Mouse (Mus musculus): ENCODE data around the gene Samd8. TPM values are rescaled to one million over a fixed set of nuclear protein-coding genes. Genes with fewer than 3 reads are reported as not detected.

The Samd8 gene
- polyA plus RNA-seq (2015; fragmentation: Nextera tagmentation; extraction: Ambion mirVana) = 8.2 and 9.4 TPM in 2 replicates

GRCm38 (mm10) chr14:21750008-21750880 lies at the start of gene Samd8:
Samd8 (plus strand) TSS chr14:21750531.
- Histone ChIP-seq H3K36me3 (no peaks in the 10 kb centered on the region), H3K27ac (peak within 1 kb of the TSS; percentile 84), H3K4me3 (peak within 1 kb of the TSS; percentile 100), H3K9me3 (no peaks in the 10 kb centered on the region), H3K9ac (peak within 1 kb of the TSS; percentile 90), H3K27me3 (no peaks in the 10 kb centered on the region), H3K4me1 (peaks cover 22% of the 10 kb centered on the region), H3K4me2 (peak within 1 kb of the TSS; percentile 87)
- WGBS = 6% methylated on average over 49 of the region's 52 CpGs
- peak; percentile 90 for ATAC-seq (ENCODE audit: borderline replicate concordance, extremely low read depth, low FRiP score, low TSS enrichment)

GRCm38 (mm10) chr14:21702691-21703090 lies 47.6 kb upstream of the Samd8 start:
- Histone ChIP-seq H3K27ac (no peak overlapping the region; the same call in 1 of the 2 replicates), H3K9me3 (no peaks in the 10 kb centered on the region), H3K4me1 (peaks cover 21% of the 10 kb centered on the region), H3K27me3 (no peaks in the 10 kb centered on the region), H3K4me3 (no peak overlapping the region), H3K36me3 (no peaks in the 10 kb centered on the region), H3K4me2 (no peak overlapping the region), H3K9ac (no peak overlapping the region)
- ATAC-seq (ENCODE audit: borderline replicate concordance, extremely low read depth, low FRiP score, low TSS enrichment) = no peak
- 76% methylated on average over 8 of the region's 8 CpGs for WGBS

- Histone ChIP-seq H3K4me1 (peaks cover 25% of the 10 kb centered on the region), H3K9ac (no peak overlapping the region), H3K9me3 (no peaks in the 10 kb centered on the region), H3K36me3 (no peaks in the 10 kb centered on the region), H3K4me3 (no peak overlapping the region), H3K4me2 (no peak overlapping the region), H3K27ac (no peak overlapping the region; the same call in none of the 2 replicates), H3K27me3 (no peaks in the 10 kb centered on the region)
- WGBS = 28% methylated on average over 5 of the region's 5 CpGs
- ATAC-seq (ENCODE audit: borderline replicate concordance, extremely low read depth, low FRiP score, low TSS enrichment) = peak; percentile 27; the same call in 1 of the 2 replicates
Observed at GRCm38 (mm10) chr14:21703255-21703654, 47.1 kb upstream of the Samd8 start.

DNA sequence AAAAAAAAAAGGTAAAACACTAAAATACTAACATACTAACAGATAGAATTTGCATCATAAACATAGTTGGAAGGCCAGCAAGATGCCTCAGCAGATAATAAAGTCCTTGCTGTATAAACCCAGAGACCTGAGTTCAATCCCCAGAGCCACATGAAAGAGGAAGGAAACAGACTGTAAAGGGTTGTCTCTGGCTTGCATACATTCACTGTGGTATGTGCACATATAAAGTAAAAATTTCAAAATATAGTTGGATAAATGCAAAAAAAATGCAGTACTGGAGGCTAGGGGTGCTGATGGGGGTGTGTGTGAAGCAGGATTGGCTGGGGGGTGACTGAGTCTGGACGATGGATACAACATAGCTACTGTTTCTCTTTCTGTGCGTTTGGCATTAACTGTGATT lies 44.9 kb upstream of the Samd8 start:
- no peaks in the 10 kb centered on the region for H3K27me3 ChIP-seq
- ATAC-seq (ENCODE audit: borderline replicate concordance, extremely low read depth, low FRiP score, low TSS enrichment) = no peak
- H3K4me3 ChIP-seq = no peak overlapping the region
- no peak overlapping the region for H3K27ac ChIP-seq
- no peaks in the 10 kb centered on the region for H3K9me3 ChIP-seq
- no peak overlapping the region for H3K4me2 ChIP-seq
- H3K4me1 ChIP-seq = peaks cover 25% of the 10 kb centered on the region
- no peak overlapping the region for H3K9ac ChIP-seq
- H3K36me3 ChIP-seq = no peaks in the 10 kb centered on the region
- 75% methylated on average over 2 of the region's 2 CpGs for whole genome bisulfite sequencing

DNA sequence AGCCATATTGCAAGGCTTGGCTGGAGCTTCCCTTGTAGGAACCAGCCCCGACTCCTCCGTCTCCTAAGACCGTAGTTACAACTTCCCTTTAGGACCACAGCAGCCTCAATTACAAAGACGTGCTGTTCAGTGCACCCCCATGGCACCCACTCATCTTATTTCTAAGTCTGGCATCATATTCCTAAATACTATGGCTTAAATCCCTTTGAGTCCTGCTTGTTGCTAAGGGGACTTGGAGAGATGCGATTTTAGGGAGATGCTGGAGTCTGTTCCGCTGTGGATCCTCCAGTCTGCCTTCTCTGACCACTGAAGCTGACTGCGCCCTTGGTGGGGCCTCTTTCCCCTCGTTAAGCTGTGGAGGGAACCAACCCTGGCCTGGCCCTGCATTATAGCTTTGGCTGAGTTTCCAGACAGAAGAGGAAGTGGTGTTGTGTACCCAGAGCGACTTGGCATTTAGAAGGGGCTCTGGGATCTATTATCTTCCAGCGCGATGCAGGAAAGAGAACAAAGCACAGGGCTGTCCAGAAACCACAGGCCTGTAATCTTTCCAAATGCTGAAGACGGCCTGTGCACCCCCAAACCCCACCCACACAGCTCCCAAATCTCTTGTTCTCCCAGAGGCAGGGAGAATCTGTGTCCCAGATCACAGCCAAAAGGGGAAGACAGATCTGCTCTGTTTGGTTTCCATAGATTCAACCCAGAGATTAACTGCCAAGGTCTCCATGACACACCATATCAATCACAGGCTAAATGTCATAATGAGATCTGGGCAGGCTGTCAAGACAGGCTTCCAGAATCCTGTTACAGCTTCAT lies 43.4 kb upstream of the Samd8 start:
- H3K36me3 ChIP-seq = no peaks in the 10 kb centered on the region
- H3K9ac ChIP-seq = no peak overlapping the region
- peak; percentile 85 for ATAC-seq (ENCODE audit: borderline replicate concordance, extremely low read depth, low FRiP score, low TSS enrichment)
- no peaks in the 10 kb centered on the region for H3K9me3 ChIP-seq
- no peak overlapping the region for H3K4me2 ChIP-seq
- H3K4me1 ChIP-seq = peaks cover 31% of the 10 kb centered on the region
- H3K27me3 ChIP-seq = no peaks in the 10 kb centered on the region
- WGBS = 42% methylated on average over 12 of the region's 12 CpGs
- peak overlapping the region; percentile 84 for H3K27ac ChIP-seq
- no peak overlapping the region for H3K4me3 ChIP-seq

DNA sequence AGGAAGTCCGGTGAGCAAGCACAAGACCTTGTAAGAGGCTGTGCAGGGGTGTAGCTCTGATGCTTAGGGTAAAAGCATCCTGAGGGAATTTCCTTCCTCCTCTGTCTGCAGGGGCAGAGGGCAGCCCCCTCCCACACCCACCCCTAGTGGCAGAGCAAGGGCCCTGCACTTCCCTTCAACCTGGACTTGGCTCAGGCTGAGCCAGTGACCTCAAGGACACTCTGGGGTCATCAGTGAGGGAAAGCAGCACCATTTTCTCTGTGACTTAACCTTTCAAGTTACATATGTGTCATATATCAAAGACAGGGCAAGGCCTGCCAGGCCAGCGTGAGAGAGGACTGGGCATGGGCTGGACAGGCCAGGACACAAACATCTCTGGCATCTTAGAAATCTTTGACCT lies 40.8 kb upstream of the Samd8 start:
- no peak overlapping the region for H3K27ac ChIP-seq
- WGBS = 69% methylated on average over 2 of the region's 2 CpGs
- no peaks in the 10 kb centered on the region for H3K36me3 ChIP-seq
- H3K9me3 ChIP-seq = no peaks in the 10 kb centered on the region
- H3K9ac ChIP-seq = no peak overlapping the region
- H3K27me3 ChIP-seq = peaks cover 4% of the 10 kb centered on the region; the same call in 1 of the 2 replicates
- H3K4me2 ChIP-seq = no peak overlapping the region
- peaks cover 24% of the 10 kb centered on the region for H3K4me1 ChIP-seq
- H3K4me3 ChIP-seq = no peak overlapping the region
- ATAC-seq (ENCODE audit: borderline replicate concordance, extremely low read depth, low FRiP score, low TSS enrichment) = no peak

GRCm38 (mm10) chr14:21711231-21711630 lies 39.1 kb upstream of the Samd8 start:
- WGBS = 51% methylated on average over 2 of the region's 2 CpGs
- H3K9me3 ChIP-seq = no peaks in the 10 kb centered on the region
- no peak overlapping the region for H3K4me2 ChIP-seq
- H3K4me1 ChIP-seq = peaks cover 21% of the 10 kb centered on the region
- peaks cover 4% of the 10 kb centered on the region; the same call in 1 of the 2 replicates for H3K27me3 ChIP-seq
- no peak overlapping the region for H3K9ac ChIP-seq
- no peak overlapping the region for H3K4me3 ChIP-seq
- H3K27ac ChIP-seq = no peak overlapping the region
- H3K36me3 ChIP-seq = no peaks in the 10 kb centered on the region
- ATAC-seq (ENCODE audit: borderline replicate concordance, extremely low read depth, low FRiP score, low TSS enrichment) = no peak

DNA sequence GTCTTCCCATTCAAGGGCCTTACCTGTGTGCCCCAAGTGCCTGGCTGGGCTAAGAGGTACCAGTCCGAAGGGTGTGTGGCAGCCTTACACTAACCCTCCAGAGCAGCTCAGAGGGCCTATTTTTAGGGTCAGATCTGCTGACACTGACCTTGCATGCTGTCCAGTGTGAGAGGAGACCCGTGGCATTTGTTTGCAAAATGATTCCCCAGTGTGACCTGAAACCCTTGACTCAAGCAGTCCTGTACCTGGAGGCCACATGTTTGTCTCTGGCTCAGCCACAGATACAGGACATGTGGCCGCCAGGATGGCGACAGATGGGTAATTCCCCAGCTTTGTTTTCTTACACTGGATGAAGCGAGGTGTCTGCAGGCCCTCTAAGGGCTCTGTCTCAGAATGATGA lies 35.8 kb upstream of the Samd8 start, which contains the start of gene Dupd1:
Gene Dupd1 (minus strand): TSS at position 91 of the 400 bp plus-strand sequence.
- Histone ChIP-seq H3K27ac (no peak within 1 kb of the TSS), H3K27me3 (peaks cover 4% of the 10 kb centered on the region; the same call in 1 of the 2 replicates), H3K4me3 (no peak within 1 kb of the TSS), H3K4me1 (peaks cover 8% of the 10 kb centered on the region), H3K36me3 (no peaks in the 10 kb centered on the region), H3K4me2 (no peak within 1 kb of the TSS), H3K9ac (no peak within 1 kb of the TSS), H3K9me3 (no peaks in the 10 kb centered on the region)
- 62% methylated on average over 5 of the region's 5 CpGs for WGBS
- no peak for ATAC-seq (ENCODE audit: borderline replicate concordance, extremely low read depth, low FRiP score, low TSS enrichment)

- no peak overlapping the region for H3K4me2 ChIP-seq
- no peak overlapping the region for H3K27ac ChIP-seq
- 7% methylated on average over 17 of the region's 17 CpGs for WGBS
- no peak for ATAC-seq (ENCODE audit: borderline replicate concordance, extremely low read depth, low FRiP score, low TSS enrichment)
- H3K9ac ChIP-seq = no peak overlapping the region
- no peaks in the 10 kb centered on the region for H3K9me3 ChIP-seq
- H3K36me3 ChIP-seq = no peaks in the 10 kb centered on the region
- H3K4me3 ChIP-seq = no peak overlapping the region
- no peaks in the 10 kb centered on the region for H3K27me3 ChIP-seq
- H3K4me1 ChIP-seq = peaks cover 10% of the 10 kb centered on the region
Observed at GRCm38 (mm10) chr14:21719646-21720383, 30.5 kb upstream of the Samd8 start.

GRCm38 (mm10) chr14:21720430-21721205 lies 29.7 kb upstream of the Samd8 start:
- Histone ChIP-seq H3K9me3 (no peaks in the 10 kb centered on the region), H3K4me2 (no peak overlapping the region), H3K36me3 (no peaks in the 10 kb centered on the region), H3K27ac (no peak overlapping the region), H3K4me3 (no peak overlapping the region), H3K4me1 (peaks cover 10% of the 10 kb centered on the region), H3K9ac (no peak overlapping the region), H3K27me3 (no peaks in the 10 kb centered on the region)
- no peak for ATAC-seq (ENCODE audit: borderline replicate concordance, extremely low read depth, low FRiP score, low TSS enrichment)
- 57% methylated on average over 4 of the region's 4 CpGs for WGBS

All from lung, embryonic 15.5 days (tissue).